Mouse (Mus musculus) embryonic facial prominence, embryonic 12.5 days (tissue): ENCODE results near the gene Robo2. TPM values are rescaled to one million over a fixed set of nuclear protein-coding genes. Genes with fewer than 3 reads are reported as not detected.
A peak's percentile ranks its signal among the peaks of the same experiment; 100 is the strongest.

Experiments
- ATAC-seq: fragments of 200-750 bp; cut with Nextera tagmentation; 2 replicates; pipeline ENCODE4 v1.8.0; 2017; ENCODE audit not compliant: insufficient number of reproducible peaks, insufficient read depth, low FRiP score, low TSS enrichment
- H3K27ac ChIP-seq: fragments of 300-500 bp; sonication (generic); 2 replicates; pipeline ENCODE4 v1.5.1; 2016; ENCODE audit warnings: mild to moderate bottlenecking
- H3K27me3 ChIP-seq: fragments of 300-500 bp; sonication (generic); 2 replicates; pipeline ENCODE4 v1.6.1; 2016; ENCODE audit warnings: mild to moderate bottlenecking, moderate library complexity
- H3K36me3 ChIP-seq: fragments of 300-500 bp; sonication (generic); 2 replicates; pipeline ENCODE4 v1.6.1; 2016; ENCODE audit warnings: mild to moderate bottlenecking
- H3K4me1 ChIP-seq: fragments of 300-500 bp; sonication (generic); 2 replicates; pipeline ENCODE4 v1.6.1; 2016
- H3K4me2 ChIP-seq: fragments of 300-500 bp; sonication (generic); replicated peaks from 2 replicates; pipeline ENCODE4 v1.6.1; 2016; ENCODE audit warnings: mild to moderate bottlenecking, moderate library complexity
- H3K4me3 ChIP-seq: fragments of 300-500 bp; sonication (generic); 2 replicates; pipeline ENCODE4 v1.5.1; 2016; ENCODE audit warnings: mild to moderate bottlenecking
- H3K9ac ChIP-seq: fragments of 300-500 bp; sonication (generic); 2 replicates; pipeline ENCODE4 v1.6.1; 2016; ENCODE audit warnings: mild to moderate bottlenecking, moderate library complexity
- H3K9me3 ChIP-seq: fragments of 300-500 bp; sonication (generic); 2 replicates; pipeline ENCODE4 v1.6.1; 2016; ENCODE audit warnings: mild to moderate bottlenecking, moderate library complexity
- WGBS: fragments of 180-500 bp; shearing (Covaris S2); methylation state at CpG from one replicate; pipeline ENCODE4 v1.1.7; 2016; 5-methylcytosine and 5-hydroxymethylcytosine counted together
- polyA plus RNA-seq: library from polyadenylated mRNA; unstranded; fragments of >200 nt; fragmentation: Nextera tagmentation; extraction: Ambion mirVana; gene quantifications from 2 replicates; pipeline ENCODE4 v1.2.1, GENCODE M21; 2016

The Robo2 gene
- polyA plus RNA-seq: 66.7 and 71.5 TPM in 2 replicates

DNA sequence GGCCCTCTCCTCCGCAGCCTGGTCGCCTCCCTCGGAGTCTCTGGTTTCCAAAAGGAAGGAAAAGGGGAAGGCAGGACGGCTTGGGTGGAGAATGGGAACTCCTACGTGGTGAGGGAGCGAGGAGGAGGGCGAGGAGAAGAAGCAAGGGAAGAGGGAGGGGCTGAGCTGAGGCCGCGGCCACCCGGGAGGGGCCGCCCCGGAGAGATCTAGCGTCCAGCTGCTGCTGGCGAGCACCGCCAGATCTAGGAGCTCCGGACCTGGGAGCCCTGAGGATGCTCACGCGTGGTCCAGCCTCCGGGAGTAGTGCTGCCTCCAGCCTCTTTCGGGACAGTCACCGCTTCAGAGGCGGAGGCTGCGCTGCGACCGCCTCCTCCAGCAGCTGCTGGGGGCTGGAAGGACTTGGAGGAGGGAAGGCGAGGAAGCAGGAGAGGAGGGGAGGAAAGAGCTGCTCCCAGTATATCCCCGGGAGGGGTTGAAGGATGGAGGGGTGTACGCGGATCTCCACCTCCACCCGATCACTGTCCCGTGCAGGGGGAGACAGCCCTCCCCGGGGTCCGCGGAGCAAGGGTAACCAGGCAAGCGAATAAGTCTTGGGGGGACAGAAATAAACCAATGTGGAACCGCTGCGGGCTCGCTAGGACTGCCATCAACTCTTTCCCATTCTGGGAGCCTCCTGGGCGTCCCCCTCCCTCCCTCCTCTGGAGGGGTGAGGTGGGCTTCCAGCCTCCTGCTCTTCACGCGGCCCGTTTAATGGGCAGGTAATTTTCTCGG is at the start of gene Robo2:
Robo2 (minus strand) TSS at position 345 of the 771 bp plus-strand sequence.
- no peaks in the 10 kb centered on the region for H3K27me3 ChIP-seq
- under 1% methylated on average over 43 of the region's 43 CpGs for WGBS

DNA sequence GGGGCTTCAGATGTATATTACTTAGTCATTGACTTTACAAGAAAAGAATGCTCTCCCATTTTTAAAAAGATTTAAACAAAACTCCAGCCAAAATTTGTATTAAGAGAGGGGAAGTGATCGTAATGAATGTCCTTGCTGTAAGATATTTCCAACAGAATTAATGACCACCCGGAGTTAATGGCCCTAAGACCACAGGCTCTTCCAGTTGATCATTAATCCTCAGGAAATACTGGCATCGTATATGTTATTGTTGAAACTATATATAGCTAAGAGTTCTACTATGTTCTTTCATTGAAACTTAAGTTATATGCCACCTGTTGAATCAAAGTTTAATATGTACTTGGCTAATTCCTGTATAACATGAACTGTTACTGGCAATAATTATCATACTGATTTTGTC is 46.5 kb upstream of the Robo2 start:
- Histone ChIP-seq H3K9ac (no peak overlapping the region), H3K9me3 (no peaks in the 10 kb centered on the region), H3K4me2 (no peak overlapping the region), H3K27me3 (no peaks in the 10 kb centered on the region), H3K4me3 (no peak overlapping the region), H3K36me3 (no peaks in the 10 kb centered on the region), H3K4me1 (no peaks in the 10 kb centered on the region), H3K27ac (no peak overlapping the region)
- WGBS: 82% methylated on average over 3 of the region's 3 CpGs
- ATAC-seq: no peak

More for the DNA sequence above, at the start of gene Robo2:
- peak within 1 kb of the TSS; percentile 64 for H3K4me3 ChIP-seq
- ATAC-seq: peak; percentile 90
- peak within 1 kb of the TSS; percentile 91 for H3K4me2 ChIP-seq
- H3K4me1 ChIP-seq: no peaks in the 10 kb centered on the region; the same call in 1 of the 2 replicates
- H3K9me3 ChIP-seq: no peaks in the 10 kb centered on the region
- no peaks in the 10 kb centered on the region for H3K36me3 ChIP-seq
- peak within 1 kb of the TSS; percentile 88 for H3K27ac ChIP-seq
- H3K9ac ChIP-seq: peak within 1 kb of the TSS; percentile 61

DNA sequence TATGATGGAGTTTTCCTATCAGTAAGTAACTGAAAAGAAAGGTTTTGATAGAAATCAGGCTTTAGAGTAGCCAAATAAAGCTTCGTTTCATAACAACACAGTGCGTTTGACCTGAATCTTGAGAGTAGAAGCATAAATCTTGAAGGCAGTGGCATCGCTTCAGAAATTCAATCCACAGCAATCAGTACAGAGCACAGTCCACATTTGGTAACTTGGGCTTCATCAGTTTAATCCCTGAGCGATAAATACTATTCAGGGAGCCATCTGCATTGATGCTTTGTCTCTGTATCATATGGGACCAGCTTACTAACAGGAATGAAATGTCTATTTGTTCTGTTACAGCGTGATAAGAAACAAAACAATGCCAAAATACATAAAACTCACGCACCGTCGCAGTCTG is 46.1 kb upstream of the Robo2 start:
- Histone ChIP-seq H3K4me1 (no peaks in the 10 kb centered on the region), H3K36me3 (no peaks in the 10 kb centered on the region), H3K27me3 (no peaks in the 10 kb centered on the region), H3K9ac (no peak overlapping the region), H3K4me3 (no peak overlapping the region), H3K4me2 (no peak overlapping the region), H3K9me3 (no peaks in the 10 kb centered on the region), H3K27ac (no peak overlapping the region)
- WGBS: 87% methylated on average over 8 of the region's 8 CpGs
- no peak for ATAC-seq

- H3K27me3 ChIP-seq: no peaks in the 10 kb centered on the region
- H3K9ac ChIP-seq: no peak overlapping the region
- no peak for ATAC-seq
- WGBS: 67% methylated on average over 5 of the region's 5 CpGs
- H3K36me3 ChIP-seq: no peaks in the 10 kb centered on the region
- H3K4me3 ChIP-seq: no peak overlapping the region
- H3K4me1 ChIP-seq: no peaks in the 10 kb centered on the region
- H3K27ac ChIP-seq: no peak overlapping the region
- no peak overlapping the region for H3K4me2 ChIP-seq
- H3K9me3 ChIP-seq: no peaks in the 10 kb centered on the region
Measured at GRCm38 (mm10) chr16:74456808-74457470, 45.3 kb upstream of the Robo2 start.

- 38% methylated on average over 2 of the region's 2 CpGs for WGBS
Measured at GRCm38 (mm10) chr16:74455179-74455578, 43.6 kb upstream of the Robo2 start.

GRCm38 (mm10) chr16:74448025-74448424 is 36.4 kb upstream of the Robo2 start:
- H3K27ac ChIP-seq: no peak overlapping the region
- H3K9ac ChIP-seq: no peak overlapping the region
- no peaks in the 10 kb centered on the region for H3K4me1 ChIP-seq
- no peak overlapping the region for H3K4me2 ChIP-seq
- H3K9me3 ChIP-seq: no peaks in the 10 kb centered on the region
- H3K4me3 ChIP-seq: no peak overlapping the region
- H3K27me3 ChIP-seq: no peaks in the 10 kb centered on the region
- WGBS: 90% methylated on average over 4 of the region's 4 CpGs
- no peak for ATAC-seq
- no peaks in the 10 kb centered on the region for H3K36me3 ChIP-seq

More at GRCm38 (mm10) chr16:74455179-74455578, 43.6 kb upstream of the Robo2 start:
- H3K36me3 ChIP-seq: no peaks in the 10 kb centered on the region
- no peak overlapping the region for H3K4me2 ChIP-seq
- no peak overlapping the region for H3K9ac ChIP-seq
- no peaks in the 10 kb centered on the region for H3K9me3 ChIP-seq
- H3K27ac ChIP-seq: no peak overlapping the region
- H3K4me3 ChIP-seq: no peak overlapping the region
- H3K27me3 ChIP-seq: no peaks in the 10 kb centered on the region
- ATAC-seq: no peak
- no peaks in the 10 kb centered on the region for H3K4me1 ChIP-seq

DNA sequence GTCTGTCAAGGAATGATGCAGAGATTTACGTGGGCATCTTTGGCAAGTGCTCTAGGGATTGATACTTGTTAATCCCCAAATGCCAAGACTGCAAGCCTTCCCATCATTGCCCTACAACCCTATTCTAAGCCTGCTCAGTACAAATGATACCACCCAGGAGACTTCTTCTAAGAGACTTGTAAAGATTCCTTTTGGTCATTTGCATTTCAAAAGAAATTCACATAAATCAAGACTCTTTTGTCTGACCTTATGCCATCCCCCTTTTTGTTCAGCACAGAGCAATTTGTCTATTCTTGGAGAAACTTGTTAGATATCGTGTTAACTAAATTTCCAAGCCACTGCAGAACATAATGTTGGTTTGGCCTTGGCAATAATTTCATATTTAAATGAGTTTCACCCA is 15.4 kb upstream of the Robo2 start:
- H3K27me3 ChIP-seq: no peaks in the 10 kb centered on the region
- no peaks in the 10 kb centered on the region for H3K9me3 ChIP-seq
- H3K9ac ChIP-seq: no peak overlapping the region
- no peaks in the 10 kb centered on the region for H3K4me1 ChIP-seq
- no peaks in the 10 kb centered on the region for H3K36me3 ChIP-seq
- no peak overlapping the region for H3K4me2 ChIP-seq
- no peak overlapping the region for H3K27ac ChIP-seq
- no peak overlapping the region for H3K4me3 ChIP-seq
- WGBS: 65% methylated on average over 2 of the region's 2 CpGs
- ATAC-seq: no peak

GRCm38 (mm10) chr16:74420324-74420723 is 8.7 kb upstream of the Robo2 start:
- H3K9me3 ChIP-seq: no peaks in the 10 kb centered on the region
- no peak overlapping the region for H3K9ac ChIP-seq
- WGBS: 45% methylated on average over 2 of the region's 2 CpGs
- no peaks in the 10 kb centered on the region for H3K36me3 ChIP-seq
- no peak for ATAC-seq
- H3K27me3 ChIP-seq: no peaks in the 10 kb centered on the region
- H3K4me3 ChIP-seq: no peak overlapping the region
- no peak overlapping the region for H3K27ac ChIP-seq
- no peaks in the 10 kb centered on the region for H3K4me1 ChIP-seq
- no peak overlapping the region for H3K4me2 ChIP-seq

- Histone ChIP-seq H3K36me3 (no peaks in the 10 kb centered on the region), H3K9ac (peak overlapping the region; percentile 61; the same call in 1 of the 2 replicates), H3K27me3 (no peaks in the 10 kb centered on the region), H3K9me3 (no peaks in the 10 kb centered on the region), H3K4me2 (peak overlapping the region; percentile 91), H3K4me1 (no peaks in the 10 kb centered on the region; the same call in 1 of the 2 replicates), H3K4me3 (peak overlapping the region; percentile 64), H3K27ac (peak overlapping the region; percentile 88)
- ATAC-seq: 0 out of 2 replicates have a peak, but pooled peaks have one; percentile 22
- WGBS: under 1% methylated on average over 20 of the region's 20 CpGs
Measured at GRCm38 (mm10) chr16:74412471-74413291, 1.1 kb upstream of the Robo2 start.

GRCm38 (mm10) chr16:74411021-74411420 is 604 bp downstream of the Robo2 start:
- Histone ChIP-seq H3K36me3 (no peaks in the 10 kb centered on the region), H3K4me3 (peak overlapping the region; percentile 64), H3K9ac (peak overlapping the region; percentile 61), H3K4me2 (peak overlapping the region; percentile 91), H3K9me3 (no peaks in the 10 kb centered on the region), H3K27ac (peak overlapping the region; percentile 88), H3K27me3 (no peaks in the 10 kb centered on the region), H3K4me1 (no peaks in the 10 kb centered on the region; the same call in 1 of the 2 replicates)
- ATAC-seq: no peak
- 0% methylated on average over 16 of the region's 16 CpGs for WGBS

GRCm38 (mm10) chr16:74410125-74410524 is 1.5 kb downstream of the Robo2 start:
- Histone ChIP-seq H3K9ac (peak overlapping the region; percentile 61), H3K36me3 (no peaks in the 10 kb centered on the region), H3K9me3 (no peaks in the 10 kb centered on the region), H3K4me2 (peak overlapping the region; percentile 91), H3K4me1 (no peaks in the 10 kb centered on the region; the same call in 1 of the 2 replicates), H3K27ac (no peak overlapping the region), H3K27me3 (no peaks in the 10 kb centered on the region), H3K4me3 (peak overlapping the region; percentile 64)
- no peak for ATAC-seq
- WGBS: 26% methylated on average over 6 of the region's 6 CpGs
